Mouse (Mus musculus) frontal cortex, adult (tissue): ENCODE measurements around the gene Gse1.

Experiments used
- ATAC-seq: cut with Nextera tagmentation; 2 replicates; pipeline ENCODE4 v1.9.2; 2017; ENCODE audit warnings: mild to moderate bottlenecking, moderate library complexity, mixed read lengths; ENCODE audit not compliant: low TSS enrichment

Gene Gse1

GRCm38 (mm10) chr8:120243222-120243621, 15.0 kb downstream of the Gse1 start:
- ATAC-seq: no peak

DNA sequence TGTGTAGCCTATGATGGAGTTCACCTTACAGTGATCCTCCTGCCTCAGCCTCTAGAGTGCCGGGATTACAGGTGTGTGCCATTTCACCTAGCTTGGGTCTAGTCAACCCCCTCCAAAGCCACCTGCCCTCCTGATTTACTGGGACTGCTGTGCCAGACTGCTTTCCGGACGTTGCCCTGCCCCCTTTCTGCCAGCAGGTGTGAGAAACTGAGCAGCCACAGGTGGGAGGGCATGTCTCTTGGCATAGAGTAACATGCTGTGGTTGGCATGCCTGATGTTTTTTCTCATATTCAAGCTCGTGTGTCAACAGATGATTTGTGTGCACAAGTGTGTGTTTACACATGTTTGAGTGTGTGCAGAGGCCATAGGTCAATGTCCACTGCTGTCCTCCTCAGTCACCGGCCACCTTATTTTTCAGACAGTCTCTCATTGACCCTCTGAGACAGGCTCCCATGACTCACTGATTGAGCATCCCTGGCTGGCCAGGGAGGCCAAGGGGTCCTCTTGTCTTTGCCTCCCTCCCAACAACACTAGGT, 15.7 kb downstream of the Gse1 start:
- ATAC-seq: no peak

GRCm38 (mm10) chr8:120244553-120244952, 16.3 kb downstream of the Gse1 start:
- no peak for ATAC-seq

GRCm38 (mm10) chr8:120247618-120248017, 19.4 kb downstream of the Gse1 start:
- ATAC-seq: no peak

GRCm38 (mm10) chr8:120248031-120248430, 19.8 kb downstream of the Gse1 start:
- ATAC-seq: no peak

- no peak for ATAC-seq
These were observed 20.2 kb downstream of the Gse1 start for GRCm38 (mm10) chr8:120248451-120248850.

DNA sequence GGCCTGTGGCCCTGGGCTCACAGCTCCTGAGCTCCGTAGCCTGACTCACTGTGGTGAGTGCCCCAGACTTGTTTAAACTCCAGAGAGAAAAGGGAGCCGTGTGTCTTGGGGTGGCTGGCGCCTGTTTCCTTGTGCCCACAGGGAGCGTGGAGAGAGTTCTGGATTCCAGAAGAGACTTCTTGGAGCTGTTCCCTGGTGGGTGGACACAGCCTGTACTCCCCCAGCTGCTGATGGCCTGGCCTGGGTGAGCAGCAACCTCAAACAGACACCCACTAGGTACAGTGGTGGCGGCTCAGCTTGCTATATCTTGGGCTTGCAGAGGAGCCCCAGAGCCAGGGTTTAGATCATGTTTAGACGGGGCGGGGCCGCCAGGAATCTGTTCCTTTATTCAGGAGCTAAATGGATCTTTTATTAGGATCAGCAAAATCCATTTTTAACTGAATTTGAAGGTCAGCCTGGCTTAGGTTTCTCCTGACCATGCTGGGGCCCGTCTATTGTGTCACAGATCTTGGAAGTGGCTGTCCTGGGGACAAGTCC, 21.6 kb downstream of the Gse1 start:
- no peak for ATAC-seq

DNA sequence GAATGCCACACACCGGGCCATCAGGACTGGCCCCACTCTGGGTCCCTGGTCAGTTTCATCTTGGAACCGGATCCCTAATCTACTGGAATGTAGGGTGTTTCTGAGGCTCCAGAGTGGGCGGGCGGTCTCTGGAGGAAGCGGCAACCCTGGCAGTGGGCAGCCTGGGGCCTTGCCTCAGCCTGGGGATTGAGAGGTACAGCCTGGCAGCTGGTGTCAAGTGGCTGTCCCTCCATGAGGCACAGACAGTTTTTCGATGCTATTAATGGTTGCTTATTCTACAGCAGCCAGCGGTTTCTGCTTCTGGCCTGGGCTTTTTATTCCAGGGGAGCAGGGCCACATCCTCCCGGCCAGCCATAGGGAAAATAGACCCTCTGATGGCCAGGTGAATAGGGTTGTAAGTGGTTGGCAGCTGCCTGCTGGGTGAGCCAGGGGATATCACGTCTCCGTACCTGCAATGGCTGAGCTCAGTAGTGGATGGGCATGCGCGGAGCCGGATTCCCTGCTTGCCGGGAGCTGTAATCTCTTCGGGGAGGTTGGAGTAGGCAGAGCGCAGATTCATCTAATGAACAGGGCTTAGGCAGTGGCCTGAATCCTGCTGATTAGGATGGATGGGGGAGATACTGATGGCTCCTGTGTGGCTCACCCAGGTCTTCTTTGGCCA, 22.6 kb downstream of the Gse1 start:
- ATAC-seq: peak; percentile 69

GRCm38 (mm10) chr8:120251411-120252035, 23.3 kb downstream of the Gse1 start:
- peak; percentile 77 for ATAC-seq

- no peak for ATAC-seq
These were observed 25.4 kb downstream of the Gse1 start for GRCm38 (mm10) chr8:120253626-120254025.

GRCm38 (mm10) chr8:120255406-120255987, 27.2 kb downstream of the Gse1 start:
- no peak for ATAC-seq

- ATAC-seq: no peak
These were observed 28.7 kb downstream of the Gse1 start for GRCm38 (mm10) chr8:120256958-120257357.

DNA sequence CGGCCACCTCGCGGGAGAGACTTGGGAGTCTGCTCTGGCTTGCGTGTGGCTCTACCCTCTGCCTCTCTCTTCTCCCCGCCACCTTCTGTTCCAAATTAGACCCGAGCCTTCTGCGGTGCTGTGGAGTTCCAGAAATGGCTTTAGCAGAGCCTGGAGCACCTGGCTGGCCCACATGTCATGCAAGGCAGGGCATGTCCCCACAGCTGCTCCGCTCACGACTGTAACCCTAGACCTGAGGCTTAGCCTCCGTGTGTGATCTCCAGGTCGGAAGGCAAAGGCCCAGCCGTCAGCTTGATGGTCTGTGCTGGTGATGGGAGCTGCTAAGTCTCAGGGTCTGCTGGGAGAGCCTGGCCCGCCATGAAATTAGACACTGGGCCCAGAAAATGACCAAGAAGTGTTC, 30.9 kb downstream of the Gse1 start:
- no peak for ATAC-seq

DNA sequence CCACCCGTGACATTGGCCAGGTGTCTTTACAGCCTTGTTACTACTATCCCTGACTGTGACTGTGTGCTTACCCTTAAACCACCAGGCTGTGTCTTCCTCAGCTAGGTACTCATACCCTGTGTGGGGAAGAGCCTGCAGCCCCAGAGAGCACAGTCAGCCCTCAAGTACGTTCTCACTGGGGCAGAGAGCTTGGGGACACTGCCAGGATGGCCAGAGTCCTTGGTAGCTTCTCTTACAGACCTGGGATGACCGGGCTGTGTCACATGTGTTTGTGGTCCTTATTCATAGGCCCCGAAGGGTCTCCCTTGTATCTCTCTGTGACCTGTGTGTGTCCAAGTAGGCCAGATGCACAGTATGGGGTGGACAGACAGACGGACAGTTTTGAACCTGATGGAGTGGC, 32.4 kb downstream of the Gse1 start:
- no peak for ATAC-seq

- no peak for ATAC-seq
These were observed 33.3 kb downstream of the Gse1 start for GRCm38 (mm10) chr8:120261338-120262120.

GRCm38 (mm10) chr8:120263879-120264278, 35.6 kb downstream of the Gse1 start:
- ATAC-seq: no peak

- ATAC-seq: no peak
These were observed 36.2 kb downstream of the Gse1 start for GRCm38 (mm10) chr8:120264388-120264943.

- peak; percentile 57 for ATAC-seq
These were observed 36.7 kb downstream of the Gse1 start for GRCm38 (mm10) chr8:120264944-120265453.

DNA sequence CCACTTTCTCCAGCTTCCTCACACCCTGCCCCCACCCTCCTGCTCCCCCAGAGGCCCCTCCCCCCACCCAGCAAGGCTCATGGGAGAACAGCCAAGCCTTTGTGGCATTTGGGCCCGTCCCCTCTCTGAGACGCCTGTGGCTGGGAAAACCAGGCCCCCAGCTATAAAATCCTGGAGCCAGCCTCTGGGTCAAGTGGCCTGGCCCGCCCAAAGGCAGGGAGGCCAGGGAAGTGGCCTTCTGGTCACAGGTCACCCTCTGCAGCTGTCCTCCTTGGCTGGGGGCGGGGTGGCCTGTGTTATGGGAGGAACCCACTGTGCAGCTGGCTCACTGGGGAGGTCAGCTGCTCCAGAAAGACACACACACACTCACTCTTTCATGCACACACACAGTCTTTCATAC, 37.2 kb downstream of the Gse1 start:
- no peak for ATAC-seq

- peak; percentile 71 for ATAC-seq
These were observed 40.3 kb downstream of the Gse1 start for GRCm38 (mm10) chr8:120268541-120268980.

GRCm38 (mm10) chr8:120270449-120270848, 42.2 kb downstream of the Gse1 start:
- 0 out of 2 replicates have a peak, but pooled peaks have one; percentile 22 for ATAC-seq
